Comparison of ENCODE assay signal across 8 mouse cellular contexts in the genomic region with DNA sequence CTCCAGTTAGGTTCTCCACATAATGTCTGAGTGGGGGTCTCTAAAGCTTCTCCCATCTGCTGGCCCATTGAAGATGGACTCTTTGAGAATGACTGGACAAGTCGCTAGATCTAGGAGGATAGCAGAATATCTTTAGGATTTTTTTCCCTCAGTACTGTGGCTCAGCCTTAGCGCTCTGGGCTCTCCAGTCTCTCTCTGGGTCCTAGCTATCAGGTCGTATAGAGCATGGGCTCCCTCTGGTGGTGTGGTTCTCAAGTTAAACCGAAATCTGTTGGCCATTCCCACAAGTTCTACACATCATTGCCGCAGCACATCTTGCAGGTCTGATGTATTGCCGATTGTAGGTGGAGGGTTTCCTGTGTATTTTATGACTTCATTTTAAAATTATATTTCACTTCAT.
DNase-seq lines count a peak whose midpoint lies in the region; ATAC-seq and TF ChIP-seq lines count a peak whose summit lies in the region.

No protein-coding gene starts in this region.

- H3K4me1 ChIP-seq in kidney, embryonic 15.5 days, result 0 out of 2 replicates have a peak, but pooled peaks cover 5% of the 10 kb centered on the region
- no peaks in the 10 kb centered on the region for H3K4me1 ChIP-seq in limb, embryonic 14.5 days (ENCODE audit: control insufficient read depth, insufficient read depth, low read length)
- H3K4me1 ChIP-seq in neural tube, embryonic 11.5 days (ENCODE audit: control insufficient read depth, insufficient read depth, low read length), result no peaks in the 10 kb centered on the region
- no peaks in the 10 kb centered on the region for H3K4me1 ChIP-seq in stomach, embryonic 15.5 days

- 29% methylated on average over 6 of the region's 6 CpGs for WGBS in kidney, embryonic 15.5 days
- WGBS in limb, embryonic 14.5 days, result 23% methylated on average over 6 of the region's 6 CpGs
- WGBS in neural tube, embryonic 11.5 days, result 40% methylated on average over 6 of the region's 6 CpGs
- WGBS in stomach, embryonic 15.5 days, result 24% methylated on average over 6 of the region's 6 CpGs

- H3K4me2 ChIP-seq in kidney, embryonic 15.5 days, result no peak overlapping the region
- no peak overlapping the region for H3K4me2 ChIP-seq in limb, embryonic 14.5 days (replicated peaks; ENCODE audit: low read depth, low read length, severe bottlenecking)
- H3K4me2 ChIP-seq in neural tube, embryonic 11.5 days (ENCODE audit: low read depth), result no peak overlapping the region
- H3K4me2 ChIP-seq in stomach, embryonic 15.5 days, result no peak overlapping the region

- H3K27me3 ChIP-seq in C2C12 (ENCODE audit: control insufficient read depth, insufficient read depth, insufficient read length), result no peaks in the 10 kb centered on the region
- no peaks in the 10 kb centered on the region for H3K27me3 ChIP-seq in kidney, embryonic 15.5 days
- H3K27me3 ChIP-seq in limb, embryonic 14.5 days (ENCODE audit: control insufficient read depth, insufficient read depth, low read length), result no peaks in the 10 kb centered on the region
- no peaks in the 10 kb centered on the region for H3K27me3 ChIP-seq in neural tube, embryonic 11.5 days (ENCODE audit: control insufficient read depth, insufficient read depth, low read length)
- H3K27me3 ChIP-seq in stomach, embryonic 15.5 days (replicated peaks), result no peaks in the 10 kb centered on the region

- H3K9me3 ChIP-seq in kidney, embryonic 15.5 days (replicated peaks), result no peaks in the 10 kb centered on the region
- no peaks in the 10 kb centered on the region for H3K9me3 ChIP-seq in limb, embryonic 14.5 days (ENCODE audit: control insufficient read depth, low read length)
- H3K9me3 ChIP-seq in neural tube, embryonic 11.5 days (ENCODE audit: control insufficient read depth, low read length), result no peaks in the 10 kb centered on the region
- H3K9me3 ChIP-seq in stomach, embryonic 15.5 days, result no peaks in the 10 kb centered on the region

- H3ac ChIP-seq in C2C12 (ENCODE audit: control insufficient read depth, insufficient read length, low read depth), result no peak overlapping the region

- H3K9ac ChIP-seq in kidney, embryonic 15.5 days, result no peak overlapping the region
- H3K9ac ChIP-seq in limb, embryonic 14.5 days (ENCODE audit: low read depth, low read length, severe bottlenecking), result no peak overlapping the region
- H3K9ac ChIP-seq in neural tube, embryonic 11.5 days (ENCODE audit: low read length), result no peak overlapping the region
- H3K9ac ChIP-seq in stomach, embryonic 15.5 days, result no peak overlapping the region

- no peaks in the 10 kb centered on the region for H3K79me2 ChIP-seq in C2C12 (ENCODE audit: control insufficient read depth, insufficient read depth)

- TF ChIP-seq CTCF in C2C12 (IDR thresholded peaks at IDR 0.05; ENCODE audit: control insufficient read depth, insufficient read depth, insufficient read length), result peak; percentile 55

- peak; percentile 46 for DNase-seq in adrenal gland, adult 8-10 months
- peak; percentile 76 for DNase-seq in embryo, embryonic 9.5 days (ENCODE audit: extremely low spot score)
- peak; percentile 94 for DNase-seq in limb, embryonic 14.5 days (ENCODE audit: low spot score)
- peak; percentile 80 for DNase-seq in neural tube, embryonic 11.5 days (ENCODE audit: low spot score)

- H3K79me3 ChIP-seq in C2C12 (ENCODE audit: low read depth), result no peaks in the 10 kb centered on the region

- no peak for TF ChIP-seq POLR2A in limb, embryonic 14.5 days (IDR thresholded peaks at IDR 0.05; ENCODE audit: borderline replicate concordance, extremely low read depth, insufficient read depth, insufficient read length)

- H3K4me3 ChIP-seq in C2C12 (ENCODE audit: insufficient read depth, poor library complexity, severe bottlenecking), result no peak overlapping the region
- no peak overlapping the region for H3K4me3 ChIP-seq in kidney, embryonic 15.5 days (replicated peaks)
- H3K4me3 ChIP-seq in limb, embryonic 14.5 days (replicated peaks; ENCODE audit: low read length), result no peak overlapping the region
- H3K4me3 ChIP-seq in neural tube, embryonic 11.5 days (ENCODE audit: low read depth, low read length), result no peak overlapping the region
- no peak overlapping the region for H3K4me3 ChIP-seq in stomach, embryonic 15.5 days (replicated peaks)

- no peaks in the 10 kb centered on the region for H3K36me3 ChIP-seq in C2C12 (ENCODE audit: control insufficient read depth, insufficient read depth)
- H3K36me3 ChIP-seq in kidney, embryonic 15.5 days, result no peaks in the 10 kb centered on the region
- no peaks in the 10 kb centered on the region for H3K36me3 ChIP-seq in limb, embryonic 14.5 days (ENCODE audit: control insufficient read depth, insufficient read depth, low read length)
- no peaks in the 10 kb centered on the region for H3K36me3 ChIP-seq in neural tube, embryonic 11.5 days (ENCODE audit: control insufficient read depth, insufficient read depth, low read length)
- H3K36me3 ChIP-seq in stomach, embryonic 15.5 days, result no peaks in the 10 kb centered on the region

- no peak overlapping the region for H3K27ac ChIP-seq in kidney, embryonic 15.5 days
- H3K27ac ChIP-seq in limb, embryonic 14.5 days (replicated peaks; ENCODE audit: low read depth, low read length), result no peak overlapping the region
- H3K27ac ChIP-seq in neural tube, embryonic 11.5 days (ENCODE audit: low read depth, low read length), result no peak overlapping the region
- H3K27ac ChIP-seq in stomach, embryonic 15.5 days, result no peak overlapping the region

- peak; percentile 92 for ATAC-seq in granulocyte monocyte progenitor cell, adult 5-6 weeks (replicated peaks; ENCODE audit: poor library complexity, severe bottlenecking)
- ATAC-seq in kidney, embryonic 15.5 days (replicated peaks; ENCODE audit: low FRiP score), result peak; percentile 75
- 0 out of 2 replicates have a peak, but pooled peaks have one; percentile 55 for ATAC-seq in limb, embryonic 14.5 days (ENCODE audit: low FRiP score, low read depth)
- ATAC-seq in neural tube, embryonic 11.5 days (ENCODE audit: insufficient read depth, low FRiP score, low TSS enrichment), result peak; percentile 72; the same call in 1 of the 2 replicates
- ATAC-seq in stomach, embryonic 15.5 days (ENCODE audit: insufficient read depth, low FRiP score, low read depth), result peak; percentile 56; the same call in 1 of the 2 replicates

TF ChIP-seq in C2C12, 6 proteins besides CTCF, POLR2A, EP300 and RAD21:
- no peak for TF ChIP-seq FOSL1 (IDR thresholded peaks at IDR 0.05; ENCODE audit: insufficient read depth, low read length, poor library complexity, severe bottlenecking)
- no peak for TF ChIP-seq MYOD1 (IDR thresholded peaks at IDR 0.05; ENCODE audit: control insufficient read depth, insufficient read length, low read depth)
- no peak for TF ChIP-seq MAX (IDR thresholded peaks at IDR 0.05)
- no peak for TF ChIP-seq MYOG (IDR thresholded peaks at IDR 0.05; ENCODE audit: control insufficient read depth, extremely low read depth, insufficient read length)
- no peak for TF ChIP-seq USF1 (IDR thresholded peaks at IDR 0.05; ENCODE audit: low read depth)
- TF ChIP-seq CEBPB (IDR thresholded peaks at IDR 0.05; ENCODE audit: low read depth), result no peak
